Mouse (Mus musculus) gastrocnemius, adult 2 months (tissue): ENCODE data around the gene Nob1. TPM values are rescaled to one million over a fixed set of nuclear protein-coding genes. Genes with fewer than 3 reads are reported as not detected.

Source experiments
- DNase-seq: peaks from one replicate; pipeline ENCODE4 v3.0.0; 2022
- H3K27ac ChIP-seq: fragments of 200-600 bp; 2 replicates; pipeline ENCODE4 v1.8.1; 2022; ENCODE audit warnings: mild to moderate bottlenecking
- H3K4me3 ChIP-seq: fragments of 200-600 bp; 2 replicates; pipeline ENCODE4 v1.8.1; 2022; ENCODE audit warnings: mild to moderate bottlenecking, moderate library complexity
- CTCF ChIP-seq: fragments of 200-600 bp; IDR thresholded peaks from 2 replicates; pipeline ENCODE4 v1.8.1; 2022; ENCODE audit warnings: antibody characterized with exemption, mild to moderate bottlenecking, moderate library complexity
- intact Hi-C: fragments of 180-260 bp; cut with DNase I; formaldehyde crosslinking; loops from one replicate; pipeline ENCODE4 v1.15.1; 2025
- total RNA-seq, 2 experiments: library from RNA; stranded (reverse); gene quantifications; 2 replicates each; pipeline ENCODE4 v1.2.3; 2021

Nob1 gene
- total RNA-seq, 2 experiments from 2014 or later, result 25.5 to 26.1 TPM

- no peak for TF ChIP-seq CTCF
- DNase-seq, result no peak
- Histone ChIP-seq H3K4me3 (peak overlapping the region; percentile 98), H3K27ac (peak overlapping the region; percentile 87; the same call in 1 of the 2 replicates)
- intact Hi-C loops, result loop anchor here (1.0 to 2.0 kb wide), 2 partner anchors 39 to 322 kb away; no protein-coding TSS in a partner anchor
Measured at GRCm38 (mm10) chr8:107425230-107425597, 363 bp upstream of the Nob1 start.

- TF ChIP-seq CTCF, result no peak
- H3K27ac ChIP-seq, result peak overlapping the region; percentile 87
- no peak for DNase-seq
- peak overlapping the region; percentile 98 for H3K4me3 ChIP-seq
- intact Hi-C loops, result loop anchor here (2.0 kb wide), 1 partner anchor 321 kb away; no protein-coding TSS in a partner anchor
Measured at GRCm38 (mm10) chr8:107424176-107424575, 675 bp downstream of the Nob1 start.

- no peak for TF ChIP-seq CTCF
- intact Hi-C loops, result no loop called here
- H3K27ac ChIP-seq, result no peak overlapping the region
- no peak for DNase-seq
- H3K4me3 ChIP-seq, result no peak overlapping the region
Measured at GRCm38 (mm10) chr8:107417001-107417400, 7.8 kb downstream of the Nob1 start.

- Histone ChIP-seq H3K4me3 (no peak overlapping the region), H3K27ac (no peak overlapping the region)
- no peak for TF ChIP-seq CTCF
- DNase-seq, result no peak
- intact Hi-C loops, result no loop called here
Measured at GRCm38 (mm10) chr8:107413881-107414280, 11.0 kb downstream of the Nob1 start.

- intact Hi-C loops, result no loop called here
- no peak for TF ChIP-seq CTCF
- DNase-seq, result no peak
Measured at GRCm38 (mm10) chr8:107412552-107412951, 12.3 kb downstream of the Nob1 start.

GRCm38 (mm10) chr8:107411391-107411790 is 13.5 kb downstream of the Nob1 start:
- DNase-seq, result no peak
- Histone ChIP-seq H3K4me3 (no peak overlapping the region), H3K27ac (no peak overlapping the region)
- intact Hi-C loops, result no loop called here
- TF ChIP-seq CTCF, result peak; percentile 67

More at GRCm38 (mm10) chr8:107412552-107412951, 12.3 kb downstream of the Nob1 start:
- Histone ChIP-seq H3K27ac (no peak overlapping the region), H3K4me3 (no peak overlapping the region)

- intact Hi-C loops, result no loop called here
- Histone ChIP-seq H3K4me3 (no peak overlapping the region), H3K27ac (no peak overlapping the region)
- DNase-seq, result no peak
- TF ChIP-seq CTCF, result no peak
Measured at GRCm38 (mm10) chr8:107405935-107406334, 18.9 kb downstream of the Nob1 start.

GRCm38 (mm10) chr8:107404057-107404456 is 20.8 kb downstream of the Nob1 start:
- peak overlapping the region; percentile 84 for H3K27ac ChIP-seq
- TF ChIP-seq CTCF, result no peak
- intact Hi-C loops, result no loop called here
- H3K4me3 ChIP-seq, result peak overlapping the region; percentile 74
- no peak for DNase-seq

GRCm38 (mm10) chr8:107403038-107403781 is 21.6 kb downstream of the Nob1 start, which contains the start of gene Nqo1:
Gene Nqo1, minus strand, starts transcription at chr8:107403206.
- intact Hi-C loops, result no loop called here
- Histone ChIP-seq H3K27ac (peak within 1 kb of the TSS; percentile 84), H3K4me3 (peak within 1 kb of the TSS; percentile 74)
- peak; percentile 88 for DNase-seq
- TF ChIP-seq CTCF, result no peak

- Histone ChIP-seq H3K4me3 (peak overlapping the region; percentile 74; the same call in 1 of the 2 replicates), H3K27ac (peak overlapping the region; percentile 84)
- no peak for TF ChIP-seq CTCF
- intact Hi-C loops, result no loop called here
- no peak for DNase-seq
Measured at GRCm38 (mm10) chr8:107401866-107402265, 23.0 kb downstream of the Nob1 start.

- intact Hi-C loops, result no loop called here
- no peak for DNase-seq
- no peak for TF ChIP-seq CTCF
- no peak overlapping the region; the same call in 1 of the 2 replicates for H3K27ac ChIP-seq
- no peak overlapping the region for H3K4me3 ChIP-seq
Measured at GRCm38 (mm10) chr8:107399495-107399894, 25.4 kb downstream of the Nob1 start.

- intact Hi-C loops, result no loop called here
- DNase-seq, result no peak
- no peak for TF ChIP-seq CTCF
- Histone ChIP-seq H3K4me3 (no peak overlapping the region), H3K27ac (0 out of 2 replicates have a peak overlapping the region, but pooled peaks have one; percentile 8)
Measured at GRCm38 (mm10) chr8:107397665-107398064, 27.2 kb downstream of the Nob1 start.

- TF ChIP-seq CTCF, result no peak
- intact Hi-C loops, result no loop called here
- H3K27ac ChIP-seq, result peak overlapping the region; percentile 59; the same call in 1 of the 2 replicates
- DNase-seq, result peak; percentile 32
- H3K4me3 ChIP-seq, result no peak overlapping the region
Measured at GRCm38 (mm10) chr8:107396106-107396670, 28.7 kb downstream of the Nob1 start.
